Mouse (Mus musculus) embryo, embryonic 9.5 days (tissue): ENCODE measurements around the gene Slc35a3.
A peak's percentile ranks its signal among the peaks of the same experiment; 100 is the strongest.
"Not testable (repeated sequence)": the region's sequence is repeated elsewhere in the genome, so short reads cannot be mapped to it uniquely, and the experiment has no call there.

ENCODE experiments used
- DNase-seq: peaks from one replicate; pipeline ENCODE4 v3.0.0-alpha.2; 2017; ENCODE audit errors: extremely low spot score

Slc35a3 gene

DNA sequence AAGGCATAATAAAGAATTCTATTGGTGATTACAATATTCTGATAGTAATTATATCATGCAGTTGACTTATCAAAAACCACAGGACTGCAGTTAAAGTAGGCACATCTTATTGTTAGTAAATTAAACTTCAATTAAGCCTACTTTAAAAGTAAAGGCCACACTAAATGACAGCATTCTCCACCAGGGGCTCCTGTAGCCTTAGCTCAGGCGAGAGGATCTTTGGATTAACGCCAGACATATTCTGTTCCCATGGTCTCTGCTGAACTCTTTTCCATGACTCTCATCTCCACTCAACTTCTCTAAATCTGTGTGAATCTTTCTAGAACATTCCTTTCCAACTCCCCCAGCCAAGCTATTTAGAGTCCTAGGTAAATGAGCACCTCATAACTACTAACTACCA, 13.8 kb downstream of the Slc35a3 start:
- no peak for DNase-seq

DNA sequence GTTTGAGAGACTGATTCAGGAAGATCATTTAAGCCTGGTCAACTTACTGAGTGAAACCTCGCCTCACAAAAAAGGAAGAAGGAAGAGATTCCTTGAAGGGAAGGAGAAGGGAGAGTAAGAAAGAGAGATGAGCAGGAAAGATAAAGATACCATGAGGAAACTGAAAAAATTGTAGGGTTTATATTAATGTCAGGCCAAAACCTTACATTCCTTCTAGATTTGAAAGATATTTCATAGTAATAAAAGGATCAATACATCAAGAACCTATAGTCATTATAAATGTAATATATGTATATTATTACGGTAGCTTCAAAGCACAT, 17.0 kb downstream of the Slc35a3 start:
- no peak for DNase-seq

DNA sequence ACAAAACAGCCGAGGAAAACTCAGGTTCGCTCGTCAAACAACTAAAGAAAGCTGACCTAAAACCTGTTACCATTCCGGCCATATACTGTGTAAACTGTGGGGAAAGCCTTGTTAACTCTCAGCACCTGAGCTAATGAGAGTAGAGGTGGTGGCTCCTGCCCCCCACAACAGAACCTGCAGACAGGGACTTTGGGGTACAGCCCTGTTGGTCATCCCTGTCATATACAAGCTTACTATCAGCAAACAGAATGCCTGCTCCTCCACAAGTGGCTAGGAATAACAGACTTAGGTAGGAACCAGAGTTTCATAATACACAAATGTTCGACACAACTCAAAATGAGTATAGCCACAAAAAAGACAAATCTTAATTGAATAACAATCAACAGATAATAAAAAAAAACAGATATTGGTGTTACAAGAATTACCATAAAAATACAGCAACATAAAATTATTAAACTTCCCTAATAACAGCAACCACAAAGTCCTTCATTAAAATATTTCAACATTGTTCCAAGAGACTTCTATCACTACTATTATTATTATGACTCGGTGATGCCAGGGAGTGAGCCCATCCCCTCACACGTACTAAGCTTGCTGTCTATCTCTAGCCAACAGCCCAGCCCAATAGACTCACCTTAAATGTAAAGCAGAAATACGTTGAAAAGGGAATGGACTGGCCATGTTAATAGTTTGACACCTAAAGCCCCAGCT, 17.5 kb downstream of the Slc35a3 start:
- DNase-seq: no peak

DNA sequence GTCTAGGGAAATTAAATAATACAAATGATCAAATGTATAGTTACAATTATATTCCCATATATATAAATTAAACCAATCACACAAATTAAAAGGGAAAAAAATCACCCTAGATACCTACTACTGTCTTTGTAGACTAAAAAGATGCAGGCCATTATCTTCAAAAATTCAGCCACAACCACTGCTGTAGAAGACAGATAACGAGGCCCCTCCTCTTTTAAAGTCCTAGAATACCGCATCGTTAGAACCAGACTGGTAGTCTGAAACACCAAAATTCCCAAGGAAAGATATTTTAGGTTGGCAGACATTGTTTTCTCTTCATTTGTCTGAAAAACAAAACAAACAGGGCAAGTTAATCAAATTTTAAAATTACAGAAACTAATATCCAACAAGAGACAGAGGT, 18.3 kb downstream of the Slc35a3 start:
- DNase-seq: no peak

DNA sequence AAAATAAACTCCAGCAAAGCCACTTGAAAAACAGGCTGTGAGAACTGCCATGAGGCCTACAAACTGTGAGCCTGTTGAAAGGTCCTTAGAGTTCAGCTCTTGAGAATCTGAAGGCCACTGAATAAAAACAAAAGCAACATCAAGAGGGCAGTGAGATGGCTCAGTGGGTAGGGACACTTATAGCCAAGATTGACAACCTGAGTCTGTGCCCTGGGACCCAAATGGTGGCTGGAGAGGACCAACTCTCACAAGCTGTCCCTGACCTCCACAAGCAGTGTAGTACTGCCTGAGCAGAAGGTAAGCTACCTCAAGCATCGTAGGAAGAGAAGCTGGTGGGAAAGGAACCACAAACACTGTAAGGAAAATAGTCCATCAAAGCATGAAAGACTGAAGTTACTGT, 31.5 kb downstream of the Slc35a3 start, which contains the start of gene Gm43191:
TSS of gene Gm43191 (minus strand) at position 101 of the 400 bp plus-strand sequence.
- DNase-seq: no peak

DNA sequence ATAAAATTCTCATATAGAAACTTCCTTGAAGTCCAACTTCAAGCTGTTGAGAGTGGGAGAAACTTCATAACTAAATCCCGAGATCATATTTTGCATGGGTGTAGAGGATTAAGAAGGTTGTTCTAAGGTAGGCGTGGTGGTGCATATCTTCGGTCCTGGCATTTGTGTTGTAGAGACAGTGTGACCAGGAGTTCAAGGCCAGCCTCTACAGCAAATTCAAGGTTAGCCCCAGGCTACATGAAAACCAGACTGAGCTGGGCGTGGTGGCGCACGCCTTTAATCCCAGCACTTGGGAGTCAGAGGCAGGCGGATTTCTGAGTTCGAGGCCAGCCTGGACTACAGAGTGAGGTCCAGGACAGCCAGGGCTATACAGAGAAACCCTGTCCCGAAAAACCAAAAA, 48.4 kb downstream of the Slc35a3 start:
- DNase-seq: not testable (repeated sequence)

DNA sequence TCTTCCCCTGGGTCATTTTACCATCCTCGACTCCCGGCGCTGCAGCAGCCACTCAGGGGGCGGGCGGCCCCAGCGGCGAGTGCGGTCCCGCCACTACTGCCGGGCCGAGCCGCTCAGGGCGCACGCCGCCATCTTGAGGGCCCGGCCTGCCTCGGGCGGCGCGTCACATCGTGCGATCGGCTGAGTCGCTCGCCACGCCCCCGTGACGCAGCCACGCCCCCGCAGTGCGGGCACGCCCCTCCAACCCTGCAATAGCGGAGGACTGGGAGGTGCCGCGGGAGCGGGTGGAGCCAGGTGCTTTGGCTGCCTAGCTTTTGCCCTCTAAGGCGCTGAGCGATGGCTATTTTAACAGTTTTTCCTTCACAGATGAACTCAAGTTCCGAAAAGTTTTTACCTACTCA, 50.2 kb downstream of the Slc35a3 start, which contains the start of gene Mfsd14a:
TSS of gene Mfsd14a (minus strand) at position 215 of the 401 bp plus-strand sequence.
- DNase-seq: peak; percentile 98

DNA sequence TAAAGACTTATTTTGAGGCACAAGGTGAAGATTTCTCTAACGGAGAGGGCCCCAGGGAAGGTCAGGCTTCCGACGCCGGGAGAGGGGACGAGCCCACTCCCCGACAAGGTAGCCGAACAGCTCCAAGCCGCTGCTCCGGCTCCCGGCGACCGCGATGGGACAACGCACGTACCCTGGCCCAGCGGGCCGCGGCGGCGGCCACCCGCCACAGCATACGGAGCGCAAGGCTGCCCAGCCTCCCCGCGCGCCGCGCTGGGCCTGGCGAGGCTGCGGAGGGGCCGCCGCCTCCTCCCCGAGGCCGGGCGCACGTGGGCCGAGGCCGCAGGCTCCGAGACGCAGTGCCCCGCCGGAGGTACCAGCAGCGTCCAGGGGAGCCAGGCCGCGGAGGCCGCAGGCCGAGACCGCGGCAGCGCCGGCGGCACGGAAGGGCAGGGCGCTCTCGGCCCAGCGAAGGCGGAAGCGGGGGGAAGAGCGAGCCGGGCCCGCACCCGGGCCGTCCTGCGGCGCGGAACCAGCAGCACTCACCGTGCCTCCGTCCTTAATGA, 50.7 kb downstream of the Slc35a3 start:
- no peak for DNase-seq

DNA sequence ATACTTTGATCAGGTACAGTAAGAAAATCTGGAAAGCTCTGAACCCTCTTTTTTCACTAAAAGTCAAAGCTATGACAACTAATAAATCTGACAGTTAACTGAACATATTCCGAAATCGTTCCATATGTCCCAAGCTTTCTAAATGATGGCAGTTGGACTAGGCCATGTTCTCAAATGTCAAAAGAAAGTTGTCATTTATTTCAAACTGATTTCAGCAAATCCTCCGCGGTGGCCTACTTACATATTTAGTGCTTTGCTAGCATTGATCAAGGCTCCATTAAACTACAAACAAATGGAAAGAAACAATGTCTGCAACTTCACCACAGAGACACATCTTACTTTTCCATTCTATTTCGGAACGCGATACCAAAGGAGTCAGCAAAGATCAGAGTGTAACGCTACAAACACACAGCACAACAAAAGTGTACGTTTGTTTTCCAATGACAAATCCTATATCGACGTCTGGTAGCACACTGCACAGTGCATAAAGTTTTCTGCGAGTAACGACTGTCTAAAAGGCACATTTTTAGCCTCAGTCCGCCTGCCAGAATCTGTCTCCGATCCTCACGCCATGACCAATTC, 51.3 kb downstream of the Slc35a3 start:
- no peak for DNase-seq

DNA sequence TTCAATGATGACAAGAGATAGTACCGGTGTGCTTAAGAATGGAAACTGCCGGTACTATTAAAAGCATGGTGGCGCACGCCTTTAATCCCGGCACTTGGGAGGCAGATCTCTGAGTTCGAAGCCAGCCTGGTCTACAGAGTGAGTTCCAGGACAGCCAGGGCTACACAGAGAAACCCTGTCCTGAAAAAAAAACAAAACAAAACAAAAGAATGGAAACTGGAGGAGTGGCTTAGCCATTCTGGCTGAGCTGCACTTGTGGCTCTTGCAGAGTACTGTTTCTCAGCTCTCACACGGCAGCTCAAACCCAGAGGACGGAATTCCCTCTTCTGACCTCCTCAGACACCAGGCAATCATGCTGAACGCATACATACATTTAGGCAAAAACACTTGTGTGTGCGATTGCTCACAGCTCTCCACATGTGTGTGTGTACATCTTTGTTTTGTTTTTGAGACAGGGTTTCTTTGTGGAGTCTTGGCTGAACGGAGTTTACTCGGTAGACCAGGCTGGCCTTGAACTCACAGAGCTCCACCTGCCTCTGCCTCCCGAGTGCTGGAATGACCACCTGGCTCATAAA, 52.7 kb downstream of the Slc35a3 start:
- no peak for DNase-seq

DNA sequence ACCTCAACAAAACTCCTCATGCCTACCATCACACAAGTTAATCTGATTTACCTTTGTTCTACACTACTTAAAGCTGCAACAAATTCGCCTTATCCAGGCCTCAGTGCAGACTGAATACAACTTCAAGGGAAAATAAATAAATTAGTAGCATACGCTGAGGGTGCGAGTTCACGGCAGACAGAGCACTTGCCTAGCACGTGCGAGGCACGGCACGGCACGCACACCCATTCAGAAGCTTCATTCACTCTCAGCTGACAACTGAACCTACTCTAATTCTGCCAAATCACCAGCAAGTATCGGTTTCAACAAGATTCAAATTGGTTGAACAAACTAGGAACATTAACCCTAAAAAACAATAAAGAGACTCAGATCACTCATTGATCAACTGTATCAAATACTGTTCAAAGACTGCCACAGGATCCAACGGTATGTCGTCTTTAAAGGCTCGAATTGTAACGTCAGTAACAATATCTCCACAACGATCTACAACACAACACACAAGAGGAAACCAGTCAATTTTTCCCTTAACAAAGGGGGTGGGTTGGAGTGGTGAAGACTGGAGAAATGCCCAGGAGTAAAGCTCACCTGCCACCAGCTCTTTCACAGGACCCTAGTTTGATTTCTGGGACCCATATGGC, 53.6 kb downstream of the Slc35a3 start:
- DNase-seq: no peak

DNA sequence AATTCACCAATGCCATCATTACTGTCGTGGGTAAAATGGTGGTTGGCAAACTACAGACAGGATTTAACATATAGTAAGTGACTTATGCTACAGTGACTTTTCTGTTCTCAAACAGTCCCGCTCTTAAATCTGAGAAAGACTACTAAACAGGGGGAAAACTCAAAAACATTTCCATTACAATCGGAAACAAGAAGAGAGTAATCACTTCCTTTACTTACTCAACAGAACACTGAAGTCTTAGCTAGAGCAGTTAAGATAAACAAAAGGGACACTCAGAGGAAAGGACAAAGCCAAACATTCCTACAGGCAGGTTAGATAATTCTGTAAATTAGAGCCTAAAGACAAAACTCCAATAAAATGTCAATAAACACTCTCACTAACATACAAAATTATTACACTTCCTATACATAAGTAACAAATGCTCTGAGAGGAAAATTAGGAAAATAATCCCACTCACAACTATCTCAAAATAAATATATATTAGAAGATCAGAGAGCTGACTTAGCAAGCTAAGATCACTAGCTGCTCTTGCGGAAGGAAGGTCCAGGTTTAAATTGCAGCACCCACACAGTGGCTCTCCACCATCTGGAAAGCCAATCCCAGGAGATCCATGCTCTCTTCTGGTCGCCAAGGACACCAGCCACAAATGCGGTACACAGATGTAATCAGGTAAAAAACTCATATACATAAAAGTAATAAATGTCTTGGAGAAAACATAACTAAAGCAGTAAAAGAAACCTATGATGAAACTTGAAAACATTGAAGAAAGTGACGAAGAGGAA, 56.3 kb downstream of the Slc35a3 start:
- no peak for DNase-seq

DNA sequence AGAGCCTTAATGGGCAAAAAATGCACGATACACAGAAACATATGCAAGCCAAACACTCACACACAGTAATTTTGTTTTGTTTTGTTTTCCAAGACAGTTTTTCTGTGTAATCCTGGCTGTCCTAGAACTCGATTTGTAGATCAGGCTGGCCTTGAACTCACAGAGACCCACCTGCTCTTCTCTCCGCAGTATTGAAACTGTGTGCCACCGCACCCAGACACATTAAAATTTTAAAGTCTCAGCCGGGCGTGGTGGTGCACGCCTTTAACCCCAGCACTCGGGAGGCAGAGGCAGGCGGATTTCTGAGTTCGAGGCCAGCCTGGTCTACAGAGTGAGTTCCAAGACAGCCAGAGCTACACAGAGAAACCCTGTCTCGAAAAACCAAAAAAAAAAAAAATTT, 58.6 kb downstream of the Slc35a3 start:
- DNase-seq: not testable (repeated sequence)

DNA sequence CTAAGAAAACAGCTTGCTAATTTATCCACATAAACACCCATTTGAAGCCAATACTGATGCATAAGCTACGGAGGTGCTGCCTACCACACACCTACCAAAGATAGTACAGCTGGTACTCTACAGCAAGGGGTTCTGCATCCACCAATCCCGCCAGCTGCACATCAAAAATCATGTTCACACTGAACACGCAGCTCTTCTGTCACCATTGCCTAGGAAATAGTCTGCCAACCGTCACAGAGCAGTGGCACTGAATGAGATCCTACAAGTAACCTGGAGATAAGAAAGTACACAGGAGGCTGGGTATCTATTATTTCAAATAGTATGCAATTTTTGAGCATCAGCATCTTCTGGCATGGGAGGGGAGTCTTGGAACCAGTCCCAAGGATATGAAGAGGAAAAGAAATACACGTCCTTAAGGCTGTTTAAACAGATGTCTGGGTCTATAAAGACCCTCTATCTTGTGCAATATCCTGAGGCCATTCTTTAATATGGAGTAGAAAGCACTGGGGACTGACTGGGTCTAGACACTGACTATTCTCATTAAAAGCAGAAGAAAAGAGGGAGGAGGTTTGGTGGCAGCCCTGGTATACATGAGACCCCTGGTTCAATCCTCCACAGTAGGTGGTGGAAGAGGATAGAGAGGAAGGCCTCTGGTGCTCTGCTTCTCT, 59.2 kb downstream of the Slc35a3 start:
- no peak for DNase-seq

DNA sequence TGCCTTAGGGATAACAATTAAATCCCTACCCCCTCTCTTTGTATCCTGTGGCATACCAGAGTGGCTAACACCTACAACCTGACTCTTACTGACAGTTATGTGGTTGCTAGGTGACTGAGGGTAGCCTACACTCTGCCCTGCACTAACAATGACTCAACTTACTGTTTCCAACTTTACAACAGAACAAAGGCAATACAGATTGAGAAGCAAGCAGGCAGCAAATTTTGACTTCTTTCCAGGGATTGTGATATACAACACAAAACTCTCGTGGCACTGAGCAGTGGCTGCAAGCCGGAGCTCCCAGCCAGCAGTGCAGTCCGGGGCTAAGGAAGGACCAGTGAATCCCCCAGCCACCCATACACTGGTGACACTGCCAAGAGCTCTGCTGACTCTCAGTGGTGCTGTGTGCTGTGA, 60.6 kb downstream of the Slc35a3 start:
- DNase-seq: no peak

DNA sequence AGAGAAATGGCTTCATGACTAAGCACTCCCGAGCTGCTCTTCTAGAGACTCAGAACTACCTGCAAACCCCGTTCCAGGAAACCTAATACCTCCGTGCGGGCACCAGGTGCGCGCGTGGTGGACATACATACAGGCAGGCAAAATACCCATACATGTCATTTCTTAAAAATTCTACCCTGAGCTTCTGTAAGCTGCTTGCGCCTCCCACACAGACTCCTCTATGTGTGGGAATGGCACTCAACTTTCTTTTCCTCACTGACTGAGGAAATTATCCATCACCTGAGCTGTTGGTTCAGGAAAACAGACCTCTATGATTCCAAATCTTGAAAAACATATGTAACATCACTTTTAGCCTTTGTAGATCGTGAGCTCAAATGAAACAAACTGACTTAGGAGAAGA, 61.9 kb downstream of the Slc35a3 start:
- no peak for DNase-seq

DNA sequence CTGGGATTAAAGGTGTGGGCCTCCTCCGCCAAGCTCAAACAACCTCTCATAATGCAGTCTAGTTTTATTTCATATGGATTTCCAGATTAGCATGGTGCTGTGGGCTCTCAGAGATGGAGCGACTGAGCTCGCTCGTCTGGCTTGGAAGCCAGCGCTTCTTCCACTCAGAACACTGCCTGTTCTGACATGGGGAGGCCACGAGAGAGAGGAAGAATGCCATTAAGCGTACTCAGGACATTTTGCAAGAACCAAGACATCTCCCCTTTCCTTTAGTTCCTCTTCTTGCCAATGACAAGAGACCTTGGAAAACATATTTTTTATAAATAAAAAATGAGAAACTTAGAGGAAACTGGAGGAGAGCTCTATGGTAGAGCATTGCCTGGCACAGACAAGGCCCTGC, 63.8 kb downstream of the Slc35a3 start:
- DNase-seq: no peak

DNA sequence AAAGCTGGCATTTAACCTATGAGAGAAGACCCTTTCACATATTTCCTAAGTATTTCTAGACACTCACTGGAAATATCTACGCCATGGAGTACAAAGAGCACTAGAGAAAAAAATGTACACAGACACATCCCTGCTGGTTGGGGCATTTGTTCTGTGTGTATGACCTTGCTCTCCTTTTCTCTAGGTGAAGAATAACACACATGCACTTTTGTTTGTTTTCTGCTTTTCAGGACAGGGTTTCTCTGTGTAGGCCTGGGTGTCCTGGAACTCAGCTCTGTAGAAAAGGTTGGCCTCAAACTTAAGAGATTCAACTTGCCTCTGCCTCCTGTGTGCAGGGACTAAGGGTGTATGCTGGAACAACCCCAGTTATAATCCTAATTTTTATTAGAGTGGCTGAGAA, 66.2 kb downstream of the Slc35a3 start:
- no peak for DNase-seq

DNA sequence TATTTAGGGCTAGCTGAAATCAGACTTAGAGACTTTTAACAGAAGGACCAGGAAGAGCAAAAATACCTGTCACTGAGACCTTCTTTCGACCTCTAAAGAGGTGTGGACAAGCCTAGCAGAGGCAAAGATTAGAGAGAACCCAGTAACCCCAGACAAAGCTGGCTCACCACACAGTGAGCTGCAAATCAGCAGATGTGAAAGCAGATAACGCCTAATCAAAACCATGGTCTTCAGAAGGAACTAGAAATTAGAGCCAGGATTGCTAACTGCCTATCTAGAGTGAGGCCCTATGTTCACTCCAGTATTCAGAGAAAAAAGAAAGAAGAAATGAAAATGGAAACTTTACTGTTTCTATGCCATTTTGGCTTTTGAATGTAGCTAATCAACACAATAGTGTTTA, 70.3 kb downstream of the Slc35a3 start:
- DNase-seq: no peak

DNA sequence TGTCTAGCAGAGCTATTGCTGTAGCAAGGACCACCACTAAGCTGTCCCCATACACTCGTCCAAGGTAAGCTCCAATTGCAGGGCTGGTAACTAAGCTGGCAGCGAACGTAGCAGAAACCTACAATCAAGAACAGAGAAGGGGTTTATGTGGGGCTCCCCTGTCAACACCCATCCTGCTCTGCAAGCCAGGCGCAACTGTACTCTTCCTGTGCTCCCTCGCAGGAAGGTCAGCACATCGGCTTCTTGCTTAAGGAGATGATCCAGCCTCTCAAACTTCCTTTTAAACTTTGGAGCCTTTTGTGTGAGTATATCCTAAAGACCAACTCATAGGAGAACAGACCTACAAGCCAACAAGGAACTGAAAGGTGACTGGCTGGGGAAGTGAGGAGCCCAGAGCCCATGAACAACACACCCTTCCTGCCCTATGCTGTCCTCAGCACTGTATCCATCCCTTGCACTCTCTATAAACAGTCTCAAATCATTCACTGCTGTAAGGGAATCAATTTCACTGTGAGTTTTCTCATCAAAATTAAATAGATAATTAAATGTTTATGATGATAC, 70.7 kb downstream of the Slc35a3 start:
- no peak for DNase-seq

DNA sequence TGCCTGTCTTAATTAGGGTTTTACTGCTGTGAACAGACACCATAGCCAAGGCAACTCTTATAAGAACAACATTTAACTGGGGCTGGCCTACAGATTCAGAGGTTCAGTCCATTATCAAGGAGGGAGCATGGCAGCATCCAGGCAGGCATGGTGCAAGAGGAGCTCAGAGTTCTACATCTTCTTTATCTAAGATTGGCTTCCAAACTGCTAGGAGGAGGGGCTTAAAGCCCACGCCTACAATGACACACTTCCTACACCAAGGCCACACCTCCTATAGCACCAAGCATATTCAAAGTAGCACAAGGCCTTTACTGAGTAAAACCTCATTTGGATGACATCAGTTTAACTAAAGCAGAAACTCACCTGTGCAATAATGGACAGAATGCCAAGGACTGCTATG, 72.6 kb downstream of the Slc35a3 start:
- DNase-seq: no peak
